11 mouse cellular contexts compared by ENCODE assay signal in genomic region chr5:148946787-148947186, GRCm38 (mm10). TPM values are rescaled to one million over a fixed set of nuclear protein-coding genes. Genes with fewer than 3 reads are reported as not detected.
DNase-seq lines count a peak whose midpoint lies in the region; ATAC-seq and TF ChIP-seq lines count a peak whose summit lies in the region.
"Had no signal": no experiment of that assay in that cellular context is flagged by ENCODE, and none has a peak within 500 bp of the region (broad histone marks: within the 10 kb centered on the region; RNA-seq: fewer than 3 reads in every experiment).

No protein-coding gene starts in this region.

- no peak for ATAC-seq in forebrain, postnatal 0 days
- ATAC-seq in forebrain, embryonic 11.5 days (replicated peaks; ENCODE audit: low FRiP score), result no peak
- ATAC-seq in hindbrain, embryonic 16.5 days, result no peak
- ATAC-seq: inflammation-experienced regulatory T-cells, adult 6 months had no signal

- no peaks in the 10 kb centered on the region for H3K27me3 ChIP-seq in forebrain, postnatal 0 days (ENCODE audit: insufficient read depth, low read length)
- no peaks in the 10 kb centered on the region for H3K27me3 ChIP-seq in forebrain, embryonic 11.5 days (ENCODE audit: control insufficient read depth, insufficient read depth, low read length)
- H3K27me3 ChIP-seq in embryonic facial prominence, embryonic 10.5 days (replicated peaks; ENCODE audit: low read depth, poor library complexity, severe bottlenecking), result no peaks in the 10 kb centered on the region
- H3K27me3 ChIP-seq in hindbrain, embryonic 16.5 days (replicated peaks; ENCODE audit: control insufficient read depth, insufficient read depth, low read length), result no peaks in the 10 kb centered on the region
- H3K27me3 ChIP-seq: embryonic facial prominence, embryonic 15.5 days; lung, embryonic 15.5 days had no signal

- no peak for DNase-seq in forebrain, postnatal 0 days
- no peak for DNase-seq in forebrain, embryonic 11.5 days (ENCODE audit: low spot score)
- DNase-seq in right cerebral cortex, postnatal 4 days, result peak; percentile 40
- DNase-seq in right cerebral cortex, postnatal 25 days, result no peak
- DNase-seq in embryonic facial prominence, embryonic 10.5 days (ENCODE audit: low spot score), result peak; percentile 40
- peak; percentile 46 to 70 for DNase-seq in spleen, postnatal 4 days (ENCODE audit: low spot score in 2 of 2)
- DNase-seq in heart, adult 9 months (ENCODE audit: low spot score in 2 of 2), result no peak

- H3K4me2 ChIP-seq in forebrain, postnatal 0 days (ENCODE audit: low read depth), result no peak overlapping the region
- no peak overlapping the region for H3K4me2 ChIP-seq in forebrain, embryonic 11.5 days (ENCODE audit: low read depth, low read length, severe bottlenecking)
- H3K4me2 ChIP-seq in hindbrain, embryonic 16.5 days (ENCODE audit: low read length), result no peak overlapping the region
- H3K4me2 ChIP-seq: embryonic facial prominence, embryonic 15.5 days; lung, embryonic 15.5 days had no signal

- no peaks in the 10 kb centered on the region for H3K36me3 ChIP-seq in forebrain, postnatal 0 days (ENCODE audit: insufficient read depth)
- H3K36me3 ChIP-seq in forebrain, embryonic 11.5 days (ENCODE audit: control insufficient read depth, insufficient read depth, low read length), result no peaks in the 10 kb centered on the region
- no peaks in the 10 kb centered on the region for H3K36me3 ChIP-seq in embryonic facial prominence, embryonic 10.5 days (replicated peaks)
- H3K36me3 ChIP-seq in hindbrain, embryonic 16.5 days (ENCODE audit: control insufficient read depth, insufficient read depth, low read length), result no peaks in the 10 kb centered on the region
- H3K36me3 ChIP-seq: embryonic facial prominence, embryonic 15.5 days; lung, embryonic 15.5 days had no signal

- H3K4me3 ChIP-seq in forebrain, postnatal 0 days (ENCODE audit: low read depth, low read length), result no peak overlapping the region
- no peak overlapping the region for H3K4me3 ChIP-seq in forebrain, embryonic 11.5 days (ENCODE audit: low read depth, low read length)
- no peak overlapping the region for H3K4me3 ChIP-seq in embryonic facial prominence, embryonic 10.5 days
- H3K4me3 ChIP-seq in hindbrain, embryonic 16.5 days (ENCODE audit: low read length), result no peak overlapping the region
- H3K4me3 ChIP-seq: embryonic facial prominence, embryonic 15.5 days; lung, embryonic 15.5 days had no signal

- no peaks in the 10 kb centered on the region; the same call in 1 of the 2 replicates for H3K9me3 ChIP-seq in forebrain, postnatal 0 days (ENCODE audit: low read length)
- H3K9me3 ChIP-seq in forebrain, embryonic 11.5 days (ENCODE audit: control insufficient read depth, low read length), result peaks cover 3% of the 10 kb centered on the region; the same call in 1 of the 2 replicates
- H3K9me3 ChIP-seq in embryonic facial prominence, embryonic 10.5 days, result peaks cover 5% of the 10 kb centered on the region; the same call in 1 of the 2 replicates
- 0 out of 2 replicates have a peak, but pooled peaks cover 2% of the 10 kb centered on the region for H3K9me3 ChIP-seq in hindbrain, embryonic 16.5 days (ENCODE audit: control insufficient read depth, low read length)
- H3K9me3 ChIP-seq: embryonic facial prominence, embryonic 15.5 days; lung, embryonic 15.5 days had no signal

- no peak overlapping the region for H3K27ac ChIP-seq in forebrain, postnatal 0 days (ENCODE audit: low read depth, low read length)
- H3K27ac ChIP-seq in forebrain, embryonic 11.5 days (ENCODE audit: low read depth, low read length), result no peak overlapping the region
- H3K27ac ChIP-seq in embryonic facial prominence, embryonic 10.5 days (replicated peaks), result no peak overlapping the region
- H3K27ac ChIP-seq in hindbrain, embryonic 16.5 days (ENCODE audit: low read depth, low read length), result no peak overlapping the region
- H3K27ac ChIP-seq: embryonic facial prominence, embryonic 15.5 days; lung, embryonic 15.5 days had no signal

- no peak overlapping the region for H3K9ac ChIP-seq in forebrain, postnatal 0 days
- H3K9ac ChIP-seq in forebrain, embryonic 11.5 days (ENCODE audit: low read length), result no peak overlapping the region
- H3K9ac ChIP-seq in hindbrain, embryonic 16.5 days (ENCODE audit: low read depth, low read length), result no peak overlapping the region
- H3K9ac ChIP-seq: embryonic facial prominence, embryonic 15.5 days; lung, embryonic 15.5 days had no signal

- peak; percentile 43; the same call in 1 of the 2 replicates for TF ChIP-seq CTCF in forebrain, postnatal 0 days (IDR thresholded peaks at IDR 0.05; ENCODE audit: low read depth)

- H3K4me1 ChIP-seq in forebrain, postnatal 0 days (ENCODE audit: insufficient read depth), result no peaks in the 10 kb centered on the region
- no peaks in the 10 kb centered on the region for H3K4me1 ChIP-seq in forebrain, embryonic 11.5 days (replicated peaks; ENCODE audit: control insufficient read depth, insufficient read depth, low read length)
- peaks cover 18% of the 10 kb centered on the region for H3K4me1 ChIP-seq in embryonic facial prominence, embryonic 10.5 days
- H3K4me1 ChIP-seq in hindbrain, embryonic 16.5 days (ENCODE audit: control insufficient read depth, insufficient read depth, low read depth, low read length), result no peaks in the 10 kb centered on the region

- WGBS in forebrain, postnatal 0 days, result 75% methylated on average over 5 of the region's 5 CpGs
- 72% methylated on average over 5 of the region's 5 CpGs for WGBS in forebrain, embryonic 11.5 days
- 76% methylated on average over 5 of the region's 5 CpGs for WGBS in embryonic facial prominence, embryonic 10.5 days
- WGBS in hindbrain, embryonic 16.5 days, result 76% methylated on average over 5 of the region's 5 CpGs

RNA-seq across cellular contexts. Expression of gene Katnal1, which starts 17.7 kb away (rescaled TPM):
- total RNA-seq in forebrain, postnatal 0 days (2014; rRNA removed), result 45.0 and 47.9 TPM in 2 replicates
- 18.0 and 24.0 TPM in 2 replicates for polyA plus RNA-seq in forebrain, postnatal 0 days (2015; fragmentation: Nextera tagmentation; extraction: Ambion mirVana)
- 34.0 and 37.0 TPM in 2 replicates for polyA plus RNA-seq in forebrain, embryonic 11.5 days (2014; fragmentation: Nextera tagmentation; extraction: Ambion mirVana)
- polyA plus RNA-seq in embryonic facial prominence, embryonic 10.5 days (2016; fragmentation: Nextera tagmentation; extraction: Ambion mirVana), result 19.9 and 20.2 TPM in 2 replicates
- 37.0 and 41.3 TPM in 2 replicates for polyA plus RNA-seq in hindbrain, embryonic 16.5 days (2015; fragmentation: Nextera tagmentation; extraction: Ambion mirVana)

RNA-seq across cellular contexts. Expression of gene Gm42791, which starts 48.2 kb away (rescaled TPM):
- not detected in 2 replicates for total RNA-seq in forebrain, postnatal 0 days (2014; rRNA removed)
- 2.0 and 5.7 TPM in 2 replicates for polyA plus RNA-seq in forebrain, postnatal 0 days (2015; fragmentation: Nextera tagmentation; extraction: Ambion mirVana)
- 4.6 TPM in 1 of 2 replicates, not detected in the other for polyA plus RNA-seq in forebrain, embryonic 11.5 days (2014; fragmentation: Nextera tagmentation; extraction: Ambion mirVana)
- 0.49 and 4.6 TPM in 2 replicates for polyA plus RNA-seq in embryonic facial prominence, embryonic 10.5 days (2016; fragmentation: Nextera tagmentation; extraction: Ambion mirVana)
- polyA plus RNA-seq in hindbrain, embryonic 16.5 days (2015; fragmentation: Nextera tagmentation; extraction: Ambion mirVana), result 3.9 and 5.3 TPM in 2 replicates
- polyA plus RNA-seq: inflammation-experienced regulatory T-cells, adult 6 months had no signal

Comparison
In these comparisons a context has a peak if more than half of its experiments do, and no peak if none do; other contexts are left out.
1. DNase-seq: peak in right cerebral cortex, postnatal 4 days (single experiment), embryonic facial prominence, embryonic 10.5 days (single experiment) and spleen, postnatal 4 days (2 of 2); none in forebrain, postnatal 0 days (single experiment), forebrain, embryonic 11.5 days (single experiment), right cerebral cortex, postnatal 25 days (single experiment) and heart, adult 9 months (0 of 2).